Mouse (Mus musculus) intestine, embryonic 16.5 days (tissue): ENCODE data around the gene Sirt4. TPM values are rescaled to one million over a fixed set of nuclear protein-coding genes. Genes with fewer than 3 reads are reported as not detected.

Experiments used
- ATAC-seq: fragments of 200-750 bp; cut with Nextera tagmentation; 2 replicates; pipeline ENCODE4 v1.8.0; 2017; ENCODE audit warnings: moderate TSS enrichment, moderate library complexity
- H3K27ac ChIP-seq: fragments of 300-500 bp; sonication (generic); 2 replicates; pipeline ENCODE4 v1.5.1; 2014; ENCODE audit warnings: mild to moderate bottlenecking, low read length
- H3K27me3 ChIP-seq: fragments of 300-500 bp; sonication (generic); replicated peaks from 2 replicates; pipeline ENCODE4 v1.6.1; 2014; ENCODE audit warnings: low read length, control low read depth, mixed read lengths; ENCODE audit not compliant: control insufficient read depth, insufficient read depth
- H3K36me3 ChIP-seq: fragments of 300-500 bp; sonication (generic); 2 replicates; pipeline ENCODE4 v1.6.1; 2014; ENCODE audit warnings: low read length, control low read depth; ENCODE audit not compliant: control insufficient read depth, insufficient read depth
- H3K4me1 ChIP-seq: fragments of 300-500 bp; sonication (generic); 2 replicates; pipeline ENCODE4 v1.6.1; 2014; ENCODE audit warnings: low read length, control low read depth, mixed read lengths; ENCODE audit not compliant: control insufficient read depth, insufficient read depth
- H3K4me2 ChIP-seq: fragments of 300-500 bp; sonication (generic); 2 replicates; pipeline ENCODE4 v1.6.1; 2014; ENCODE audit warnings: low read depth, low read length, control low read depth
- H3K4me3 ChIP-seq: fragments of 300-500 bp; sonication (generic); 2 replicates; pipeline ENCODE4 v1.5.1; 2014; ENCODE audit warnings: mild to moderate bottlenecking, low read length
- H3K9ac ChIP-seq: fragments of 300-500 bp; sonication (generic); 2 replicates; pipeline ENCODE4 v1.6.1; 2014; ENCODE audit warnings: low read depth, low read length
- H3K9me3 ChIP-seq: fragments of 300-500 bp; sonication (generic); 2 replicates; pipeline ENCODE4 v1.6.1; 2016; ENCODE audit warnings: low read length, control low read depth; ENCODE audit not compliant: control insufficient read depth
- WGBS: fragments of 180-500 bp; shearing (Covaris S2); extraction: QIAGEN DNeasy Blood & Tissue Kit; methylation state at CpG from one replicate; pipeline ENCODE4 v1.1.7; 2014; 5-methylcytosine and 5-hydroxymethylcytosine counted together
- polyA plus RNA-seq: library from polyadenylated mRNA; unstranded; fragments of >200 nt; fragmentation: Nextera tagmentation; extraction: Ambion mirVana; gene quantifications from 2 replicates; pipeline ENCODE4 v1.2.1, GENCODE M21; 2015

Gene Sirt4
- polyA plus RNA-seq, 1 experiment from 2014 or later = 23.1 TPM

GRCm38 (mm10) chr5:115465642-115466420 lies 18.7 kb downstream of the Sirt4 start, which contains the start of gene Pla2g1b:
Gene Pla2g1b, plus strand, starts transcription at chr5:115466262.
- no peak within 1 kb of the TSS for H3K4me3 ChIP-seq
- H3K9ac ChIP-seq = no peak within 1 kb of the TSS
- no peaks in the 10 kb centered on the region for H3K36me3 ChIP-seq
- H3K4me1 ChIP-seq = peaks cover 3% of the 10 kb centered on the region; the same call in 1 of the 2 replicates
- H3K27ac ChIP-seq = no peak within 1 kb of the TSS
- H3K9me3 ChIP-seq = no peaks in the 10 kb centered on the region
- WGBS = 38% methylated on average over 9 of the region's 9 CpGs
- no peaks in the 10 kb centered on the region for H3K27me3 ChIP-seq
- H3K4me2 ChIP-seq = no peak within 1 kb of the TSS
- peak; percentile 82 for ATAC-seq

GRCm38 (mm10) chr5:115464408-115465115 lies 20.0 kb downstream of the Sirt4 start:
- Histone ChIP-seq H3K4me1 (peaks cover 3% of the 10 kb centered on the region; the same call in 1 of the 2 replicates), H3K36me3 (no peaks in the 10 kb centered on the region), H3K4me3 (no peak overlapping the region), H3K27ac (no peak overlapping the region), H3K9me3 (no peaks in the 10 kb centered on the region), H3K9ac (no peak overlapping the region), H3K4me2 (no peak overlapping the region), H3K27me3 (no peaks in the 10 kb centered on the region)
- no peak for ATAC-seq
- 86% methylated on average over 18 of the region's 18 CpGs for WGBS

GRCm38 (mm10) chr5:115458918-115459317 lies 25.6 kb downstream of the Sirt4 start:
- ATAC-seq = peak; percentile 26; the same call in 1 of the 2 replicates

GRCm38 (mm10) chr5:115455838-115456237 lies 28.7 kb downstream of the Sirt4 start:
- no peaks in the 10 kb centered on the region for H3K4me1 ChIP-seq
- no peak overlapping the region for H3K4me3 ChIP-seq
- 77% methylated on average over 7 of the region's 7 CpGs for WGBS
- H3K4me2 ChIP-seq = no peak overlapping the region
- no peaks in the 10 kb centered on the region for H3K36me3 ChIP-seq
- H3K27ac ChIP-seq = no peak overlapping the region
- no peaks in the 10 kb centered on the region for H3K9me3 ChIP-seq
- no peaks in the 10 kb centered on the region for H3K27me3 ChIP-seq
- no peak for ATAC-seq
- H3K9ac ChIP-seq = no peak overlapping the region

More at GRCm38 (mm10) chr5:115458918-115459317, 25.6 kb downstream of the Sirt4 start:
- no peaks in the 10 kb centered on the region for H3K27me3 ChIP-seq
- H3K4me3 ChIP-seq = no peak overlapping the region
- 49% methylated on average over 13 of the region's 13 CpGs for WGBS
- H3K27ac ChIP-seq = no peak overlapping the region
- H3K9ac ChIP-seq = no peak overlapping the region
- H3K36me3 ChIP-seq = no peaks in the 10 kb centered on the region
- no peak overlapping the region for H3K4me2 ChIP-seq
- H3K4me1 ChIP-seq = no peaks in the 10 kb centered on the region
- no peaks in the 10 kb centered on the region for H3K9me3 ChIP-seq

GRCm38 (mm10) chr5:115454422-115455090 lies 30.0 kb downstream of the Sirt4 start:
- no peak overlapping the region for H3K4me3 ChIP-seq
- H3K4me2 ChIP-seq = no peak overlapping the region
- H3K9ac ChIP-seq = no peak overlapping the region
- ATAC-seq = no peak
- no peaks in the 10 kb centered on the region for H3K4me1 ChIP-seq
- WGBS = 82% methylated on average over 12 of the region's 12 CpGs
- no peaks in the 10 kb centered on the region for H3K27me3 ChIP-seq
- H3K27ac ChIP-seq = no peak overlapping the region
- no peaks in the 10 kb centered on the region for H3K36me3 ChIP-seq
- H3K9me3 ChIP-seq = no peaks in the 10 kb centered on the region

- Histone ChIP-seq H3K27ac (no peak overlapping the region), H3K4me3 (no peak overlapping the region), H3K4me1 (no peaks in the 10 kb centered on the region), H3K9ac (no peak overlapping the region), H3K27me3 (no peaks in the 10 kb centered on the region), H3K4me2 (no peak overlapping the region), H3K9me3 (no peaks in the 10 kb centered on the region), H3K36me3 (no peaks in the 10 kb centered on the region)
- WGBS = 91% methylated on average over 27 of the region's 27 CpGs
- ATAC-seq = no peak
These were observed 33.9 kb downstream of the Sirt4 start for GRCm38 (mm10) chr5:115450410-115451317.

GRCm38 (mm10) chr5:115449247-115449646 lies 35.3 kb downstream of the Sirt4 start:
- H3K4me3 ChIP-seq = no peak overlapping the region
- no peaks in the 10 kb centered on the region for H3K9me3 ChIP-seq
- H3K4me2 ChIP-seq = no peak overlapping the region
- no peak for ATAC-seq
- no peaks in the 10 kb centered on the region for H3K4me1 ChIP-seq
- H3K9ac ChIP-seq = no peak overlapping the region
- whole genome bisulfite sequencing = 90% methylated on average over 3 of the region's 3 CpGs
- H3K27me3 ChIP-seq = no peaks in the 10 kb centered on the region
- H3K36me3 ChIP-seq = no peaks in the 10 kb centered on the region
- H3K27ac ChIP-seq = no peak overlapping the region

- no peaks in the 10 kb centered on the region for H3K4me1 ChIP-seq
- 79% methylated on average over 17 of the region's 17 CpGs for WGBS
- no peak overlapping the region for H3K4me2 ChIP-seq
- no peak overlapping the region for H3K9ac ChIP-seq
- ATAC-seq = no peak
- H3K27ac ChIP-seq = no peak overlapping the region
- H3K27me3 ChIP-seq = no peaks in the 10 kb centered on the region
- H3K9me3 ChIP-seq = no peaks in the 10 kb centered on the region
- H3K4me3 ChIP-seq = no peak overlapping the region
- no peaks in the 10 kb centered on the region; the same call in 1 of the 2 replicates for H3K36me3 ChIP-seq
These were observed 37.4 kb downstream of the Sirt4 start for GRCm38 (mm10) chr5:115447108-115447507.
